Mouse (Mus musculus): ENCODE results near the gene Gfod1.

Gene Gfod1

GRCm38 (mm10) chr13:43203234-43203633 is 100.7 kb downstream of the Gfod1 start:
- no peak for DNase-seq (ENCODE audit: low spot score in 2 of 2)

- no peak for DNase-seq (ENCODE audit: low spot score in 2 of 2)
Observed at GRCm38 (mm10) chr13:43202351-43202750, 101.6 kb downstream of the Gfod1 start.

GRCm38 (mm10) chr13:43201033-43201432 is 102.9 kb downstream of the Gfod1 start:
- peak in 1 of 2 experiments; percentile 61 for DNase-seq (ENCODE audit: low spot score in 2 of 2)

GRCm38 (mm10) chr13:43200473-43200872 is 103.5 kb downstream of the Gfod1 start:
- DNase-seq (ENCODE audit: low spot score in 2 of 2): no peak

- DNase-seq (ENCODE audit: low spot score in 2 of 2): peak in 1 of 2 experiments; percentile 68
Observed at GRCm38 (mm10) chr13:43199749-43200148, 104.2 kb downstream of the Gfod1 start.

GRCm38 (mm10) chr13:43199282-43199681 is 104.7 kb downstream of the Gfod1 start:
- DNase-seq (ENCODE audit: low spot score in 2 of 2): no peak

GRCm38 (mm10) chr13:43197187-43197586 is 106.8 kb downstream of the Gfod1 start:
- DNase-seq (ENCODE audit: low spot score in 2 of 2): no peak

- DNase-seq (ENCODE audit: low spot score in 2 of 2): no peak
Observed at GRCm38 (mm10) chr13:43196000-43196399, 108.0 kb downstream of the Gfod1 start.

- no peak for DNase-seq (ENCODE audit: low spot score in 2 of 2)
Observed at GRCm38 (mm10) chr13:43193932-43194331, 110.0 kb downstream of the Gfod1 start.

- no peak for DNase-seq (ENCODE audit: low spot score in 2 of 2)
Observed at GRCm38 (mm10) chr13:43193266-43193665, 110.7 kb downstream of the Gfod1 start.

- peak in 1 of 2 experiments; percentile 81 for DNase-seq (ENCODE audit: low spot score in 2 of 2)
Observed at GRCm38 (mm10) chr13:43191741-43192192, 112.2 kb downstream of the Gfod1 start.

GRCm38 (mm10) chr13:43191290-43191689 is 112.7 kb downstream of the Gfod1 start:
- no peak for DNase-seq (ENCODE audit: low spot score in 2 of 2)

- DNase-seq (ENCODE audit: low spot score in 2 of 2): no peak
Observed at GRCm38 (mm10) chr13:43187736-43188135, 116.2 kb downstream of the Gfod1 start.

GRCm38 (mm10) chr13:43183248-43184055 is 120.5 kb downstream of the Gfod1 start:
- DNase-seq (ENCODE audit: low spot score in 2 of 2): no peak

- peak; percentile 82 to 90 for DNase-seq (ENCODE audit: low spot score in 2 of 2)
Observed at GRCm38 (mm10) chr13:43182465-43183201, 121.3 kb downstream of the Gfod1 start.

GRCm38 (mm10) chr13:43181104-43181503 is 122.9 kb downstream of the Gfod1 start:
- DNase-seq (ENCODE audit: low spot score in 2 of 2): no peak

GRCm38 (mm10) chr13:43177317-43177716 is 126.7 kb downstream of the Gfod1 start:
- no peak for DNase-seq (ENCODE audit: low spot score in 2 of 2)

- no peak for DNase-seq (ENCODE audit: low spot score in 2 of 2)
Observed at GRCm38 (mm10) chr13:43176676-43177075, 127.3 kb downstream of the Gfod1 start.

GRCm38 (mm10) chr13:43173262-43173661 is 130.7 kb downstream of the Gfod1 start:
- DNase-seq (ENCODE audit: low spot score in 2 of 2): peak; percentile 82 to 89

GRCm38 (mm10) chr13:43172036-43172713 is 131.8 kb downstream of the Gfod1 start:
- DNase-seq (ENCODE audit: low spot score in 2 of 2): no peak

GRCm38 (mm10) chr13:43171020-43171710 is 132.8 kb downstream of the Gfod1 start, which contains the start of gene Tbc1d7:
Gene Tbc1d7 (minus strand): TSS chr13:43171501.
- DNase-seq (ENCODE audit: low spot score in 2 of 2): peak; percentile 96 to 98
